Mouse (Mus musculus): Measurements from ENCODE around the gene Shisa5. TPM values are rescaled to one million over a fixed set of nuclear protein-coding genes. Genes with fewer than 3 reads are reported as not detected.

Shisa5 gene
- polyA plus RNA-seq, 1 experiment from 2014 or later = 64.9 TPM

- H3K27me3 ChIP-seq = no peaks in the 10 kb centered on the region
- H3K4me1 ChIP-seq (replicated peaks) = peaks cover 51% of the 10 kb centered on the region
- no peaks in the 10 kb centered on the region for H3K9me3 ChIP-seq (replicated peaks)
- ATAC-seq (replicated peaks; ENCODE audit: insufficient number of reproducible peaks, insufficient read depth, low FRiP score, low read depth) = no peak
- peaks cover 14% of the 10 kb centered on the region for H3K36me3 ChIP-seq
- WGBS = 2% methylated on average over 21 of the region's 21 CpGs
- H3K27ac ChIP-seq = peak overlapping the region; percentile 98
- peak overlapping the region; percentile 84 for H3K9ac ChIP-seq
- H3K4me3 ChIP-seq = peak overlapping the region; percentile 76
- H3K4me2 ChIP-seq = peak overlapping the region; percentile 82
Measured at GRCm38 (mm10) chr9:109094553-109095136, 56.3 kb downstream of the Shisa5 start.

GRCm38 (mm10) chr9:109095137-109095982 lies 57.0 kb downstream of the Shisa5 start, which contains the start of gene Plxnb1:
TSS of gene Plxnb1 (plus strand) at chr9:109095389.
- WGBS = under 1% methylated on average over 98 of the region's 102 CpGs
- Histone ChIP-seq H3K27me3 (no peaks in the 10 kb centered on the region), H3K4me1 (replicated peaks) (peaks cover 58% of the 10 kb centered on the region), H3K9ac (peak within 1 kb of the TSS; percentile 84), H3K27ac (peak within 1 kb of the TSS; percentile 98), H3K9me3 (replicated peaks) (no peaks in the 10 kb centered on the region), H3K4me3 (peak within 1 kb of the TSS; percentile 76), H3K36me3 (peaks cover 14% of the 10 kb centered on the region), H3K4me2 (peak within 1 kb of the TSS; percentile 82)
- ATAC-seq (replicated peaks; ENCODE audit: insufficient number of reproducible peaks, insufficient read depth, low FRiP score, low read depth) = peak; percentile 28

GRCm38 (mm10) chr9:109096251-109096661 lies 57.9 kb downstream of the Shisa5 start:
- Histone ChIP-seq H3K9ac (peak overlapping the region; percentile 84), H3K4me2 (peak overlapping the region; percentile 82), H3K27ac (peak overlapping the region; percentile 98), H3K36me3 (peaks cover 9% of the 10 kb centered on the region), H3K4me1 (replicated peaks) (peaks cover 59% of the 10 kb centered on the region), H3K9me3 (replicated peaks) (no peaks in the 10 kb centered on the region), H3K27me3 (no peaks in the 10 kb centered on the region), H3K4me3 (peak overlapping the region; percentile 76)
- WGBS = 32% methylated on average over 9 of the region's 9 CpGs
- no peak for ATAC-seq (replicated peaks; ENCODE audit: insufficient number of reproducible peaks, insufficient read depth, low FRiP score, low read depth)

GRCm38 (mm10) chr9:109096856-109097255 lies 58.5 kb downstream of the Shisa5 start:
- 31% methylated on average over 6 of the region's 6 CpGs for WGBS
- peak overlapping the region; percentile 84 for H3K9ac ChIP-seq
- peak overlapping the region; percentile 76 for H3K4me3 ChIP-seq
- H3K4me2 ChIP-seq = peak overlapping the region; percentile 82
- peaks cover 63% of the 10 kb centered on the region for H3K4me1 ChIP-seq (replicated peaks)
- no peak for ATAC-seq (replicated peaks; ENCODE audit: insufficient number of reproducible peaks, insufficient read depth, low FRiP score, low read depth)
- H3K27ac ChIP-seq = peak overlapping the region; percentile 98
- H3K9me3 ChIP-seq (replicated peaks) = no peaks in the 10 kb centered on the region
- H3K36me3 ChIP-seq = peaks cover 4% of the 10 kb centered on the region; the same call in 1 of the 2 replicates
- H3K27me3 ChIP-seq = no peaks in the 10 kb centered on the region

- Histone ChIP-seq H3K36me3 (no peaks in the 10 kb centered on the region; the same call in 1 of the 2 replicates), H3K4me1 (replicated peaks) (peaks cover 66% of the 10 kb centered on the region), H3K4me3 (peak overlapping the region; percentile 76), H3K9me3 (replicated peaks) (no peaks in the 10 kb centered on the region), H3K9ac (peak overlapping the region; percentile 84), H3K27me3 (no peaks in the 10 kb centered on the region), H3K27ac (peak overlapping the region; percentile 98), H3K4me2 (peak overlapping the region; percentile 82)
- ATAC-seq (replicated peaks; ENCODE audit: insufficient number of reproducible peaks, insufficient read depth, low FRiP score, low read depth) = no peak
- WGBS = 25% methylated on average over 6 of the region's 6 CpGs
Measured at GRCm38 (mm10) chr9:109097291-109097690, 58.9 kb downstream of the Shisa5 start.

GRCm38 (mm10) chr9:109097831-109098230 lies 59.5 kb downstream of the Shisa5 start:
- 41% methylated on average over 5 of the region's 5 CpGs for WGBS
- peaks cover 71% of the 10 kb centered on the region for H3K4me1 ChIP-seq (replicated peaks)

GRCm38 (mm10) chr9:109098366-109098765 lies 60.0 kb downstream of the Shisa5 start:
- 69% methylated on average over 8 of the region's 8 CpGs for WGBS
- Histone ChIP-seq H3K4me1 (replicated peaks) (peaks cover 76% of the 10 kb centered on the region), H3K9me3 (replicated peaks) (no peaks in the 10 kb centered on the region), H3K27me3 (no peaks in the 10 kb centered on the region), H3K27ac (peak overlapping the region; percentile 98), H3K4me2 (peak overlapping the region; percentile 82), H3K4me3 (peak overlapping the region; percentile 76), H3K36me3 (no peaks in the 10 kb centered on the region; the same call in 1 of the 2 replicates), H3K9ac (no peak overlapping the region; the same call in 1 of the 2 replicates)
- ATAC-seq (replicated peaks; ENCODE audit: insufficient number of reproducible peaks, insufficient read depth, low FRiP score, low read depth) = no peak

More at GRCm38 (mm10) chr9:109097831-109098230, 59.5 kb downstream of the Shisa5 start:
- H3K9ac ChIP-seq = peak overlapping the region; percentile 84
- peak; percentile 16; the same call in 1 of the 2 replicates for ATAC-seq (replicated peaks; ENCODE audit: insufficient number of reproducible peaks, insufficient read depth, low FRiP score, low read depth)
- no peaks in the 10 kb centered on the region for H3K27me3 ChIP-seq
- peak overlapping the region; percentile 76 for H3K4me3 ChIP-seq
- H3K4me2 ChIP-seq = peak overlapping the region; percentile 82
- H3K27ac ChIP-seq = peak overlapping the region; percentile 98
- H3K36me3 ChIP-seq = no peaks in the 10 kb centered on the region; the same call in 1 of the 2 replicates
- no peaks in the 10 kb centered on the region for H3K9me3 ChIP-seq (replicated peaks)

- ATAC-seq (replicated peaks; ENCODE audit: insufficient number of reproducible peaks, insufficient read depth, low FRiP score, low read depth) = peak; percentile 77
- H3K27me3 ChIP-seq = no peaks in the 10 kb centered on the region
Measured at GRCm38 (mm10) chr9:109098969-109099368, 60.6 kb downstream of the Shisa5 start.

GRCm38 (mm10) chr9:109100307-109100928 lies 62.1 kb downstream of the Shisa5 start:
- peak overlapping the region; percentile 98; the same call in 1 of the 2 replicates for H3K27ac ChIP-seq
- H3K9ac ChIP-seq = no peak overlapping the region
- 83% methylated on average over 20 of the region's 20 CpGs for WGBS
- H3K4me1 ChIP-seq (replicated peaks) = peaks cover 79% of the 10 kb centered on the region
- H3K27me3 ChIP-seq = no peaks in the 10 kb centered on the region
- no peaks in the 10 kb centered on the region for H3K9me3 ChIP-seq (replicated peaks)
- no peak for ATAC-seq (replicated peaks; ENCODE audit: insufficient number of reproducible peaks, insufficient read depth, low FRiP score, low read depth)
- no peak overlapping the region for H3K4me2 ChIP-seq
- H3K36me3 ChIP-seq = peaks cover 3% of the 10 kb centered on the region; the same call in 1 of the 2 replicates
- no peak overlapping the region for H3K4me3 ChIP-seq

More at GRCm38 (mm10) chr9:109098969-109099368, 60.6 kb downstream of the Shisa5 start:
- peaks cover 75% of the 10 kb centered on the region for H3K4me1 ChIP-seq (replicated peaks)
- peaks cover under 1% of the 10 kb centered on the region; the same call in 1 of the 2 replicates for H3K36me3 ChIP-seq
- H3K4me3 ChIP-seq = peak overlapping the region; percentile 76
- peak overlapping the region; percentile 98 for H3K27ac ChIP-seq
- H3K4me2 ChIP-seq = peak overlapping the region; percentile 82
- WGBS = 10% methylated on average over 6 of the region's 6 CpGs
- H3K9me3 ChIP-seq (replicated peaks) = no peaks in the 10 kb centered on the region
- H3K9ac ChIP-seq = peak overlapping the region; percentile 27

GRCm38 (mm10) chr9:109101933-109102445 lies 63.6 kb downstream of the Shisa5 start:
- no peak overlapping the region for H3K9ac ChIP-seq
- no peak overlapping the region for H3K27ac ChIP-seq
- WGBS = 93% methylated on average over 5 of the region's 5 CpGs
- H3K36me3 ChIP-seq = peaks cover 16% of the 10 kb centered on the region; the same call in 1 of the 2 replicates
- H3K27me3 ChIP-seq = no peaks in the 10 kb centered on the region
- no peaks in the 10 kb centered on the region for H3K9me3 ChIP-seq (replicated peaks)
- peaks cover 70% of the 10 kb centered on the region for H3K4me1 ChIP-seq (replicated peaks)
- H3K4me2 ChIP-seq = no peak overlapping the region
- ATAC-seq (replicated peaks; ENCODE audit: insufficient number of reproducible peaks, insufficient read depth, low FRiP score, low read depth) = no peak
- H3K4me3 ChIP-seq = no peak overlapping the region
